Mouse (Mus musculus): ENCODE data around the gene Efcab14. TPM values are rescaled to one million over a fixed set of nuclear protein-coding genes. Genes with fewer than 3 reads are reported as not detected.

The Efcab14 gene
- polyA plus RNA-seq (2014; fragmentation: Illumina TruSeq; extraction: RNeasy Lipid Tissue Mini Kit (QIAGEN cat#74804)) = 122 TPM

DNA sequence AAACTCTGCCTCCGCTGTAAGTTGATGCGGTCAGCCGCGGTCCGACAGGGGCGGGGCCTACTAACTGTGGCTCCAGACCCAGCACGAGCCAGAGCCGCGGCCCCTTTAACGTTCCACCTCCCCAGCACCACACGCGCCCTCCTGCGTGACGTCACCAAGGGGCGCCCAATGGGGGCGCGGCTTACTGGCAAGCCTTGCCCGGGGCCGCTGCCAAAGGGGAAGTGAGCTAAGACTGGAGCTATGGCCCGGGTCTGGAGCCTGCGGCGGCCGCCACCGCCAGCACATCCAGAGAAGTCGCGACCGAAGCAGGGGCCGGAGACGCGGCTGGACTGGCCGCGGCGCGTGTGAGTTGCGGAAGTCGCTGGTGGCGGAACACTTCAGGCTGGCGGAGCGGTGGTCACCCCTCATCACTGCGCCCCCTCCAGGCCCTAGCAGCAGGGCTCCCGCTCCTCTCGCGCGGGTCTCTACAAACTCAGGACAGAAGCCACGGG lies at the start of gene Efcab14:
Efcab14 (plus strand) TSS at position 194 of the 491 bp plus-strand sequence.

DNA sequence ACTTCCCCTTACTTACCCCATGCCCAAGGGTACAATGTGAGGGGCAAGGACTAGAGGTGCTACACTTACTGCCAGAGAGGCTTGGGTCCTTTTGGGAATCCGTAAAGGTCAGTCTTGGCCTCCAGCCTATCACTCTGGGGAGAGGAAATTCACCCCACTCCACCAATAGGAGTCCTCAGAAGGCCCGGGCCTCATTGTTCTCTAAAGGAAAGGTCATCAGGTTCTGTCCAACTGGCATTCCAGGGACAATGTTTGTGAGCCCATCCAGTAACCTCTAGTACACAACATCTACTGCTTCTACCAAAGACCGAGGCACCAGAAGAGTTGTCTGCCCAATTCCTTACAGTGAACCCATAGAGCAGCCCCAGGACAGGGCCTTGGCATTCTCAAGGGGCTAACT lies 43.4 kb downstream of the Efcab14 start, which contains the start of gene Tex38:
Tex38 (minus strand) TSS at position 101 of the 400 bp plus-strand sequence.

GRCm38 (mm10) chr4:115784769-115785510 lies 47.4 kb downstream of the Efcab14 start, which contains the start of gene Atpaf1:
Gene Atpaf1 (plus strand): TSS chr4:115784812.

Other genes with a start within 250 kb of the Efcab14 start
- not detected for gene Cyp4a14, start 241.6 kb upstream of the Efcab14 start, polyA plus RNA-seq (2014; fragmentation: Illumina TruSeq; extraction: RNeasy Lipid Tissue Mini Kit (QIAGEN cat#74804))
- gene Cyp4a10, start 219.5 kb upstream of the Efcab14 start, polyA plus RNA-seq (2014; fragmentation: Illumina TruSeq; extraction: RNeasy Lipid Tissue Mini Kit (QIAGEN cat#74804)) = 0.51 TPM
- gene Cyp4a31, start 174.1 kb upstream of the Efcab14 start, polyA plus RNA-seq (2014; fragmentation: Illumina TruSeq; extraction: RNeasy Lipid Tissue Mini Kit (QIAGEN cat#74804)) = not detected
- not detected for gene Cyp4a32, start 136.8 kb upstream of the Efcab14 start, polyA plus RNA-seq (2014; fragmentation: Illumina TruSeq; extraction: RNeasy Lipid Tissue Mini Kit (QIAGEN cat#74804))
- gene Cyp4b1, start 90.0 kb upstream of the Efcab14 start, polyA plus RNA-seq (2014; fragmentation: Illumina TruSeq; extraction: RNeasy Lipid Tissue Mini Kit (QIAGEN cat#74804)) = 6.5 TPM
- not detected for gene Tex38, start 43.3 kb downstream of the Efcab14 start, polyA plus RNA-seq (2014; fragmentation: Illumina TruSeq; extraction: RNeasy Lipid Tissue Mini Kit (QIAGEN cat#74804))
- 144 TPM for gene Atpaf1, start 47.1 kb downstream of the Efcab14 start, polyA plus RNA-seq (2014; fragmentation: Illumina TruSeq; extraction: RNeasy Lipid Tissue Mini Kit (QIAGEN cat#74804))
- gene Mob3c, start 90.3 kb downstream of the Efcab14 start, polyA plus RNA-seq (2014; fragmentation: Illumina TruSeq; extraction: RNeasy Lipid Tissue Mini Kit (QIAGEN cat#74804)) = 10.7 TPM
- 10.3 TPM for gene Mknk1, start 101.5 kb downstream of the Efcab14 start, polyA plus RNA-seq (2014; fragmentation: Illumina TruSeq; extraction: RNeasy Lipid Tissue Mini Kit (QIAGEN cat#74804))
- gene Kncn, start 146.7 kb downstream of the Efcab14 start, polyA plus RNA-seq (2014; fragmentation: Illumina TruSeq; extraction: RNeasy Lipid Tissue Mini Kit (QIAGEN cat#74804)) = not detected
- not detected for gene 6430628N08Rik, start 152.9 kb downstream of the Efcab14 start, polyA plus RNA-seq (2014; fragmentation: Illumina TruSeq; extraction: RNeasy Lipid Tissue Mini Kit (QIAGEN cat#74804))
- 0.14 TPM for gene Dmbx1, start 202.2 kb downstream of the Efcab14 start, polyA plus RNA-seq (2014; fragmentation: Illumina TruSeq; extraction: RNeasy Lipid Tissue Mini Kit (QIAGEN cat#74804))